Mouse (Mus musculus) thymus, postnatal 0 days (tissue): Measurements from ENCODE around the gene Zfp827. TPM values are rescaled to one million over a fixed set of nuclear protein-coding genes. Genes with fewer than 3 reads are reported as not detected.

Source experiments
- DNase-seq: peaks from one replicate; pipeline ENCODE4 v3.0.0-alpha.2; 2015; ENCODE audit warnings: low spot score
- polyA plus RNA-seq: library from polyadenylated mRNA; unstranded; fragments of >200 nt; fragmentation: Nextera tagmentation; extraction: Ambion mirVana; gene quantifications from 2 replicates; pipeline ENCODE4 v1.2.1, GENCODE M21; 2015

The Zfp827 gene
- polyA plus RNA-seq, 1 experiment from 2014 or later: 2.0 TPM

DNA sequence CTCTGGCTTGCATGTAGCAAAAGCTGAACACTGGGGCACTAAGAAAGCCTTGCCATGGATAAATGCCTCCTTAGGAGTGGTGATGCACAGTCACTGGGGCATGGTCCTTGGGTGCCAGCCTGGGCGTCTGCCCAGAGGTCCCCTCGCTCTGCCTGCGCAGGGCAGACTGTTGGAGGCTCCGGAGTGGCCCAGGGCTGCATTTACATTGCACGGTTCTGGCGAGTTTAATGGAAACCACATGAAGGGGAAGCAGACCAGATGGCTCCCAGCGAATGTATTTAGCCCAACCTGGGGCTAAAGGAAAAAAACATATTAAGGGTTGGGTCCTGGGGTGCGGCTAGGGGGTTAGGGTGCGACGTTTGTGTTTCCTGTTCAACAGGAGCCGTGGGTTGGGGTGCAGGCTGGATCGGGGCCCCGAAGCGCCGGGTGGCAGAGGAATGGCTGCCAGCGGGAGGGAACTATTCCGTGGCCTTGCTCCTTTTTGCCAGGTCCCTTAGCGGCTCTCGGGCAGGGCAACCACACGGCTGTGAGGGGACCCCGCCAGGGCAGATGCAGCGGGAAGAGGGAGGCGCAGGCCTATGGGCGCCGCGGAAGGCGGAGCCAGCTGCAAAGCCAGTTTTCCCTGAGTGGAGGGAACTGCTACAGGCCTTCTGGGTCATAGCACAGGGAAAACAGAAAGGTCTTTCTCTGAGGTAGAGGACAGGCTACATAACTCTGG is 181.6 kb downstream of the Zfp827 start:
- peak; percentile 14 for DNase-seq

DNA sequence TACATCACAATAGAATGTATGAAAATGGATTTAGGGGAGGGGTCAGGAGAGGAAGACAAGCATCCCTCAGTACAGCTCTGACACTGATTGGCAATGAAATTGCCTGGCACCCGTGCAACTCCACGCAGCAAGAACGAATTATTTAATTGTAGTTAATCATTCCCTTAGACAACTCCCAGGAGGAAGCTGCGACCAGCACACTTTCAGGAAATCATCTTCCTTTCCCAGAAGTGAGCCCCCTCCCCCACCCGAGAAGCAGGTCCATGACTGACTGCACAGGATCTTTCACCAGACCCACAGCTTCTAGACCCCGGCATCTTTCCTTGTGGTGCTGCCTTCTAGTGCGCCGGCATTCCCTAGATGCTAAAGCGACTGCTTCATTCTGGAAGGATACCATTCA is 183.4 kb downstream of the Zfp827 start:
- DNase-seq: no peak

DNA sequence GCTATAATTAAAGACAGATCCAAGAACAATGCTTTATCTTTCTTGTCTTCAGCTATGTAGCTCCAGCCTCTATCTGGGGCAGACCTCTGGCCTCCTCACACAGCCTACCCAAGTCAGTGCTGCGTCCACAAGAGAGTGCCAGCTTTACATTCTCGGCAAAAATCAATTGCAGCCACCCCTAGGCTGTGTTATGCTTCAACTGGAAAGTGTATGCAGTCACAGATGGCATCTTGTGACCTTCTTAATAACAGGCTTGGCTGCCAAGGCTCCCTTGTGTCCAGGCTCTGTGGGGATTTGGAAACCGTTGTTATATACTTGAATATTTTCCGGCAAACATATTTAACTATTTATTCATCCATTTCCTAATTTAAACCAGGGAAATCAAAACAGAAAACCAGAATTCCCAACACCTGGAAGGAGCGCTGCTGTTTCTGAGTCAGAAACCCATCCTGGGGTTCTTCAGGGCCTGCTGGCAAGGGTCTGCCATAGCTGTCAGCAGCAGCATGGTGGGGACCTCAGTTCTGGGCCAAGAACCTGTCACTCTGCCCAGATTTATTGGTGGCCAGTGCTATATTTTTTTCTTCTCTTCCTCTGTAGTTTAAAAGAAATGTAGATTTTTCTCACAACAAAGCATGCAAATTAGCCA is 194.0 kb downstream of the Zfp827 start:
- no peak for DNase-seq

- no peak for DNase-seq
These were observed 194.5 kb downstream of the Zfp827 start for GRCm38 (mm10) chr8:79222752-79223141.

DNA sequence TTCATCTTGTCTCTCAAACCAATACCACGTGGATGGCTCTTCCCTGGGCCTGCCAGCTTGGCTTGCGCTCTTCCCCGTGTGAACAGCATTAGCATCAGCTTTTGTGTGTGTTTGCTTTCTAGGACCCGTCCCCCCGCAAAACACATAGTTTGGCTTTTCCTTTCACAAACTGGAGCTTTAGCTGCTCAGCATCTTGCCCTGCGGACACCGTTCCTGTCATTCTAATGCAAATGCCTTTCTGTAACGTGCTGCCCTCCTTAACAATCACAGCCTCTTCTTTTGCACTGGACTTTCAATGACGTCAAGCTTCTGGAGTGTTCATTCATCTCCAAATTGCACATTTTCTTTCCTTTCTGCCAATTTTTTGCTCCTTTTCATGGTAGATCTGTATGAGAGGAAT is 196.1 kb downstream of the Zfp827 start:
- DNase-seq: no peak

- DNase-seq: no peak
These were observed 197.3 kb downstream of the Zfp827 start for GRCm38 (mm10) chr8:79225586-79225985.

DNA sequence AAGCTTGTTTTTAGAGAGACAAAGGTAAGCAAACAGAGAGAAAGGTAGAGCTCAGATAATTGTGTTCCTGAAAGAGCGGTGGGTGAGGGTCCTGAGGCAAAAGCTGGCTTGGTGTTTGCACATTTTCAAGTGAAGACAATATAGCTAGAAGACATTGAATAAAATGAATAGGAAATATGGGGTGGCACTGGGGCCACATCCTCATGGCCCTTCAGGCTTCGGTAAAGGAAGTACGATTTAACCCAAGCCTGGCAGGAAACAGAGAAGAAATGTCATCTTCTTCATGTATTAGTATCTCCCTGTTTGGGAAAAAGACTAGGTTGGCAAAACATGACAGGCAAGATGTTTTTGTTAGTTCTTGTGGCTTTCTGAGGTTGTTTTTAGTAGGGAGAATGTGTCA is 197.8 kb downstream of the Zfp827 start:
- no peak for DNase-seq

GRCm38 (mm10) chr8:79227194-79227593 is 199.0 kb downstream of the Zfp827 start:
- DNase-seq: no peak

GRCm38 (mm10) chr8:79227916-79228315 is 199.7 kb downstream of the Zfp827 start:
- DNase-seq: no peak

DNA sequence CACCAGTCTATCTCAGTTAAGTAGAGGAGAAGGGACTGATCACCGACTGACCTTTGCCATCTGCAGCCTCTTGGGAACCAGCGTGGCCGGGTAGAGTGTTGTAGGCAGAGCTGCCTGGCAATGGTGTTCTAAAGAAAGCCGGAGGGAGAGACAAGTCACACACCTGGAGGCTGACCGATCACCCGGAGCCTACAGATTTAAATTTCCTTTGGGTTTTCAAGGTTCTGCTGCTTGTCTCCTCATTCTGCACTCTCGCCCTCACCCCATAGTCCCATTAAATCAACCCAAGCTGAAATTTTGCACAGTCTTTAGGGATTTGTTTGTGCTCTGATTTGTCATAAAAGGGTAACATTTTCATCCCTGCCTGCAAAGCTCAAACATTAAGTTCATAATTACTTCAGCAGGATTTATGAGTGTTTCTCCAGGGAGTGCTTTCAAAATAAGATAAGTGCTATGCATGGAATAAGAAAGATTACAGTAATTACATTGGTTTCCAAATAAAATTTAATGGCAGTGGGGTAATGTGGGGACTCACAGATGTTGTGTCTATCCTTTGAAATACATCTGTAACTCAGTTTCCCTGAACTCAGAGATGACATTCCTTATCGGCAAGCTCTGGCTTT is 201.1 kb downstream of the Zfp827 start:
- DNase-seq: no peak

- peak; percentile 5 for DNase-seq
These were observed 211.1 kb downstream of the Zfp827 start for GRCm38 (mm10) chr8:79239320-79239719.

DNA sequence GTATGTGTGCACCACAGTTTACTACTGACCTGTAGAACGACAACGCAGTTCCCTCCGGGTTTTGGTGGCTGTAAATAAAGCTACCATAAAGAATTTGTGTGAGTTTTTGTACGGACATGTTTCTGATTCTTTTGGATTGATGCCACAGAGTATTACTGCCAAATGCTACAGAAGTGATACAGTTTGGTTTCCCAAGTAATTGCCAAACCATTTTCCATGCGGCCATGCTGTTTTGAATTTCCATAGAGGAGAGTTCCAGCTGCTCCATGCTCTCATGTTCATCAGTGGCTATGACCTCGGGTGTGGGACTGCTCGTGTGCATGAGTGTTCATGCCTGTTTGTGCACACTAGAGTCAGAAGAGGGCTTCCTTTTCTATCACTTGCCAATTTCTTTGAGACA is 211.8 kb downstream of the Zfp827 start:
- no peak for DNase-seq

Other genes starting within 250 kb of the Zfp827 start
- gene Lsm6, start 207.3 kb upstream of the Zfp827 start, polyA plus RNA-seq: 228 and 236 TPM in 2 replicates
- not detected in 2 replicates for gene 1700011L22Rik, start 220.1 kb downstream of the Zfp827 start, polyA plus RNA-seq